Mouse (Mus musculus): Measurements from ENCODE around the gene Nr2e3.
A peak's percentile ranks its signal among the peaks of the same experiment; 100 is the strongest.
"Not testable (repeated sequence)": the region's sequence is repeated elsewhere in the genome, so short reads cannot be mapped to it uniquely, and the experiment has no call there.

Nr2e3 gene

GRCm38 (mm10) chr9:59949981-59950380 is 10.5 kb downstream of the Nr2e3 start:
- no peak for DNase-seq

GRCm38 (mm10) chr9:59949511-59949910 is 10.9 kb downstream of the Nr2e3 start:
- DNase-seq, result no peak

GRCm38 (mm10) chr9:59948691-59949250 is 11.7 kb downstream of the Nr2e3 start:
- DNase-seq, result peak in 1 of 2 experiments; percentile 7

GRCm38 (mm10) chr9:59948226-59948625 is 12.2 kb downstream of the Nr2e3 start:
- DNase-seq, result no peak

GRCm38 (mm10) chr9:59947271-59947670 is 13.2 kb downstream of the Nr2e3 start:
- no peak for DNase-seq

- no peak for DNase-seq
Observed at GRCm38 (mm10) chr9:59945241-59945640, 15.2 kb downstream of the Nr2e3 start.

- DNase-seq, result no peak
Observed at GRCm38 (mm10) chr9:59943826-59944225, 16.6 kb downstream of the Nr2e3 start.

GRCm38 (mm10) chr9:59942501-59943085 is 17.9 kb downstream of the Nr2e3 start:
- no peak for DNase-seq

GRCm38 (mm10) chr9:59941885-59942350 is 18.5 kb downstream of the Nr2e3 start:
- DNase-seq, result no peak

GRCm38 (mm10) chr9:59940913-59941884 is 19.3 kb downstream of the Nr2e3 start:
- DNase-seq, result no peak

GRCm38 (mm10) chr9:59939691-59940090 is 20.8 kb downstream of the Nr2e3 start:
- DNase-seq, result no peak

- no peak for DNase-seq
Observed at GRCm38 (mm10) chr9:59938529-59938928, 21.9 kb downstream of the Nr2e3 start.

GRCm38 (mm10) chr9:59935866-59936265 is 24.6 kb downstream of the Nr2e3 start:
- DNase-seq, result not testable (repeated sequence)

GRCm38 (mm10) chr9:59930248-59930647 is 30.2 kb downstream of the Nr2e3 start:
- no peak for DNase-seq

GRCm38 (mm10) chr9:59914761-59915160 is 45.7 kb downstream of the Nr2e3 start:
- no peak for DNase-seq

- DNase-seq, result no peak
Observed at GRCm38 (mm10) chr9:59903382-59903781, 57.1 kb downstream of the Nr2e3 start.

All from cerebellum, postnatal 36 days (tissue).